Mouse (Mus musculus) ES-Bruce4 (cell line): ENCODE measurements at regions not wholly inside any gene's neighbourhood (a gene's known extent, or its start where the extent isn't known, plus 50 kb on each side); places are given as distances from the start of the nearest gene placed in this dataset.

Source experiments
- H3K27ac ChIP-seq: 2 replicates; pipeline ENCODE4 v1.5.1; 2012; ENCODE audit warnings: low read length, inconsistent platforms; ENCODE audit not compliant: insufficient read depth
- H3K27me3 ChIP-seq: 2 replicates; pipeline ENCODE4 v1.6.1; 2012; ENCODE audit warnings: mild to moderate bottlenecking, low read length, inconsistent platforms; ENCODE audit not compliant: control insufficient read depth, poor library complexity, insufficient read depth, severe bottlenecking
- H3K36me3 ChIP-seq: 2 replicates; pipeline ENCODE4 v1.6.1; 2012; ENCODE audit warnings: inconsistent platforms, mild to moderate bottlenecking, low read length, moderate library complexity; ENCODE audit not compliant: control insufficient read depth, poor library complexity, insufficient read depth, severe bottlenecking
- H3K4me1 ChIP-seq: one replicate; pipeline ENCODE4 v1.8.1; 2011; ENCODE audit warnings: low read length; ENCODE audit not compliant: control insufficient read depth, insufficient read depth
- H3K4me3 ChIP-seq: 2 replicates; pipeline ENCODE4 v1.5.1; 2011; ENCODE audit warnings: low read depth, mild to moderate bottlenecking, low read length
- H3K9ac ChIP-seq: 2 replicates; pipeline ENCODE4 v1.6.1; 2012; ENCODE audit warnings: low read depth, mild to moderate bottlenecking, inconsistent platforms; ENCODE audit not compliant: poor library complexity, severe bottlenecking
- H3K9me3 ChIP-seq: replicated peaks from 2 replicates; pipeline ENCODE4 v1.6.1; 2012; ENCODE audit warnings: mild to moderate bottlenecking, low read length, inconsistent platforms; ENCODE audit not compliant: control insufficient read depth, poor library complexity, insufficient read depth, severe bottlenecking
- CTCF ChIP-seq: IDR thresholded peaks from one replicate; pipeline ENCODE4 v1.8.1; 2011; ENCODE audit warnings: low read depth, low read length
- EP300 ChIP-seq: IDR thresholded peaks from 2 replicates; pipeline ENCODE4 v1.6.1; 2011; ENCODE audit warnings: low read depth, low read length; ENCODE audit not compliant: insufficient read depth
- POLR2A ChIP-seq: IDR thresholded peaks from one replicate; pipeline ENCODE4 v1.8.1; 2011; ENCODE audit warnings: low read length; ENCODE audit not compliant: insufficient read depth

- peaks cover 6% of the 10 kb centered on the region; the same call in 1 of the 2 replicates for H3K9me3 ChIP-seq
- no peaks in the 10 kb centered on the region for H3K36me3 ChIP-seq
- no peak for TF ChIP-seq CTCF
- no peak for TF ChIP-seq POLR2A
- no peak for TF ChIP-seq EP300
- H3K4me1 ChIP-seq: no peaks in the 10 kb centered on the region
- H3K4me3 ChIP-seq: no peak overlapping the region
- no peak overlapping the region for H3K9ac ChIP-seq
- no peak overlapping the region for H3K27ac ChIP-seq
- no peaks in the 10 kb centered on the region for H3K27me3 ChIP-seq
Observed at GRCm38 (mm10) chr14:61885241-61886015, 278.2 kb downstream of the Kcnrg start.

GRCm38 (mm10) chr14:61889626-61890025, 282.4 kb downstream of the Kcnrg start:
- no peaks in the 10 kb centered on the region for H3K4me1 ChIP-seq
- H3K9ac ChIP-seq: no peak overlapping the region
- H3K27ac ChIP-seq: no peak overlapping the region
- H3K9me3 ChIP-seq: no peaks in the 10 kb centered on the region
- H3K4me3 ChIP-seq: no peak overlapping the region
- H3K27me3 ChIP-seq: no peaks in the 10 kb centered on the region
- no peaks in the 10 kb centered on the region for H3K36me3 ChIP-seq
- TF ChIP-seq POLR2A (no peak), CTCF (no peak), EP300 (no peak)

- TF ChIP-seq CTCF (no peak), EP300 (no peak), POLR2A (no peak)
- Histone ChIP-seq H3K4me3 (no peak overlapping the region), H3K4me1 (no peaks in the 10 kb centered on the region), H3K27ac (no peak overlapping the region), H3K36me3 (no peaks in the 10 kb centered on the region), H3K9ac (no peak overlapping the region), H3K27me3 (no peaks in the 10 kb centered on the region), H3K9me3 (no peaks in the 10 kb centered on the region)
Observed at GRCm38 (mm10) chr14:61893786-61894185, 286.5 kb downstream of the Kcnrg start.

GRCm38 (mm10) chr14:61896879-61897278, 289.6 kb downstream of the Kcnrg start:
- H3K36me3 ChIP-seq: no peaks in the 10 kb centered on the region
- H3K9ac ChIP-seq: no peak overlapping the region
- no peak overlapping the region for H3K4me3 ChIP-seq
- H3K27ac ChIP-seq: no peak overlapping the region
- no peaks in the 10 kb centered on the region for H3K9me3 ChIP-seq
- TF ChIP-seq EP300: no peak
- no peaks in the 10 kb centered on the region for H3K27me3 ChIP-seq
- H3K4me1 ChIP-seq: no peaks in the 10 kb centered on the region

GRCm38 (mm10) chr14:61898664-61899063, 291.4 kb downstream of the Kcnrg start:
- H3K27me3 ChIP-seq: no peaks in the 10 kb centered on the region
- H3K9ac ChIP-seq: no peak overlapping the region
- H3K4me3 ChIP-seq: no peak overlapping the region
- no peaks in the 10 kb centered on the region for H3K4me1 ChIP-seq
- H3K36me3 ChIP-seq: no peaks in the 10 kb centered on the region
- TF ChIP-seq POLR2A (no peak), EP300 (no peak), CTCF (no peak)
- no peaks in the 10 kb centered on the region for H3K9me3 ChIP-seq
- no peak overlapping the region for H3K27ac ChIP-seq

GRCm38 (mm10) chr14:61904426-61905124, 297.3 kb downstream of the Kcnrg start:
- Histone ChIP-seq H3K27me3 (no peaks in the 10 kb centered on the region), H3K4me3 (no peak overlapping the region), H3K9ac (no peak overlapping the region), H3K9me3 (no peaks in the 10 kb centered on the region), H3K36me3 (no peaks in the 10 kb centered on the region), H3K4me1 (no peaks in the 10 kb centered on the region), H3K27ac (no peak overlapping the region)
- TF ChIP-seq POLR2A (no peak), CTCF (no peak), EP300 (no peak)
